Mouse (Mus musculus): ENCODE measurements around the gene Prl7c1. TPM values are rescaled to one million over a fixed set of nuclear protein-coding genes. Genes with fewer than 3 reads are reported as not detected.

Prl7c1 gene
- polyA plus RNA-seq (2014; fragmentation: Illumina TruSeq; extraction: RNeasy Lipid Tissue Mini Kit (QIAGEN cat#74804); ENCODE audit: low read depth, low replicate concordance): not detected

DNA sequence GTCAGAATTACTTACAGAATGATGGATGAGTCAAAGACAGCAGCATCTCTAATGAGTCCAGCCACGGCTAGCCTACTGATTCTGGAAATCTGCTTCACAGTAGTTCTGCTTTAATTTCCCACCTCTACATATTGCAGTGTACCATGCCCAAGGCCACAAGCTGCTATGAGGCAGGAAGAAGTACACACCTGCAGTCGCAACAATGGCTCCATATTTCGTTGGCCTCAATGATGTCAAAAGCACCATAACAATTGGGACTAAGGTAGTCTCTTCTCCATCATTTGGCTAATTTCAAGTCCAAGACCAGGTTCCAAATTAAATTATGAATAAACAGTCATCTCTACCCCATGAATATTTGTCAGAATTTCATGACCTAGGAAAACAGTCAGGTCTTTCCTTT is at the start of gene Prl7c1:
Prl7c1 (minus strand) TSS at position 101 of the 400 bp plus-strand sequence.

DNA sequence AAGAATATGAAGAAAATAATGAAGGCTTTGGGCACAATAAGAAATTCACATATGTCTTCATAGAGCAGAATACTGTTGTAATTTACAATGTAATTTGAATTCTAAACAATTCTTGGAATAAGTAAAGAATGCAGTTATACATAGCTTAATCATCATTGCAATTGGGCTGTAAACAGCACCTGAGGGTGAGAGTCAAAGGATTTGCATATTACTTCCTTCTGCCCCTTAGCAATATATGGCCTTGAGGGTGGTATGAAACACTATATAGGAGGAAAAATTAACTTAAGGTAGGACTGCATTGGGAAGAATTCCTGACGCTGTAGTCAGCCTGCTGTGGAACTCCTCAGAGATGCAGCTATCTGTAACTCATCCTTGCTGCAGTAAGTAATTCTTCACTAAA is 20.8 kb upstream of the Prl7c1 start, which contains the start of gene Prl2a1:
Prl2a1 (plus strand) TSS at position 301 of the 400 bp plus-strand sequence.

Other genes starting within 250 kb of the Prl7c1 start
- not detected for gene Prl8a9, start 216.2 kb downstream of the Prl7c1 start, polyA plus RNA-seq (2014; fragmentation: Illumina TruSeq; extraction: RNeasy Lipid Tissue Mini Kit (QIAGEN cat#74804); ENCODE audit: low read depth, low replicate concordance)
- gene Prl8a1, start 198.6 kb downstream of the Prl7c1 start, polyA plus RNA-seq (2014; fragmentation: Illumina TruSeq; extraction: RNeasy Lipid Tissue Mini Kit (QIAGEN cat#74804); ENCODE audit: low read depth, low replicate concordance): not detected
- gene Prl7b1, start 170.2 kb downstream of the Prl7c1 start, polyA plus RNA-seq (2014; fragmentation: Illumina TruSeq; extraction: RNeasy Lipid Tissue Mini Kit (QIAGEN cat#74804); ENCODE audit: low read depth, low replicate concordance): not detected
- not detected for gene Prl7a1, start 138.3 kb downstream of the Prl7c1 start, polyA plus RNA-seq (2014; fragmentation: Illumina TruSeq; extraction: RNeasy Lipid Tissue Mini Kit (QIAGEN cat#74804); ENCODE audit: low read depth, low replicate concordance)
- gene Prl7a2, start 112.8 kb downstream of the Prl7c1 start, polyA plus RNA-seq (2014; fragmentation: Illumina TruSeq; extraction: RNeasy Lipid Tissue Mini Kit (QIAGEN cat#74804); ENCODE audit: low read depth, low replicate concordance): not detected
- not detected for gene Prl7d1, start 64.1 kb downstream of the Prl7c1 start, polyA plus RNA-seq (2014; fragmentation: Illumina TruSeq; extraction: RNeasy Lipid Tissue Mini Kit (QIAGEN cat#74804); ENCODE audit: low read depth, low replicate concordance)
- gene Prl2a1, start 20.9 kb upstream of the Prl7c1 start, polyA plus RNA-seq (2014; fragmentation: Illumina TruSeq; extraction: RNeasy Lipid Tissue Mini Kit (QIAGEN cat#74804); ENCODE audit: low read depth, low replicate concordance): not detected
- gene Prl2c1, start 68.5 kb upstream of the Prl7c1 start, polyA plus RNA-seq (2014; fragmentation: Illumina TruSeq; extraction: RNeasy Lipid Tissue Mini Kit (QIAGEN cat#74804); ENCODE audit: low read depth, low replicate concordance): not detected
- gene Prl4a1, start 235.4 kb upstream of the Prl7c1 start, polyA plus RNA-seq (2014; fragmentation: Illumina TruSeq; extraction: RNeasy Lipid Tissue Mini Kit (QIAGEN cat#74804); ENCODE audit: low read depth, low replicate concordance): not detected